Mouse (Mus musculus): ENCODE measurements at regions not wholly inside any gene's neighbourhood (a gene's known extent, or its start where the extent isn't known, plus 50 kb on each side); places are given as distances from the start of the nearest gene placed in this dataset.

GRCm38 (mm10) chr3:80051963-80052362 is 167.6 kb downstream of the Fam198b start:
- H3K9ac ChIP-seq (ENCODE audit: control insufficient read depth, low read depth, low read length, poor library complexity, severe bottlenecking), result no peak overlapping the region
- H3K4me3 ChIP-seq (ENCODE audit: control insufficient read depth in 1 of 2, insufficient read depth in 1 of 2, low read depth in 2 of 2, low read length in 2 of 2), result no peak overlapping the region
- H3K36me3 ChIP-seq (ENCODE audit: control insufficient read depth in 1 of 2, insufficient read depth in 2 of 2, low read length in 2 of 2), result peaks cover 0 to 23% of the 10 kb centered on the region in 2 experiments; a peak in 2 of 4 replicates
- 0 out of 2 replicates have a peak, but pooled peaks have one; percentile 21 for TF ChIP-seq USF1 (IDR thresholded peaks at IDR 0.05; ENCODE audit: low read depth, low read length)
- TF ChIP-seq MEF2A (IDR thresholded peaks at IDR 0.05; ENCODE audit: extremely low read depth, insufficient replicate concordance, low read depth, low read length, poor library complexity, severe bottlenecking), result no peak
- peak in 1 of 2 experiments; percentile 12; a peak in 1 of 4 replicates for TF ChIP-seq EP300 (IDR thresholded peaks at IDR 0.05; ENCODE audit: low read depth in 1 of 2, low read length in 2 of 2)
- no peak for TF ChIP-seq SIN3A (IDR thresholded peaks at IDR 0.05; ENCODE audit: low read length)
- 0 out of 2 replicates have a peak, but pooled peaks have one; percentile 3 for TF ChIP-seq SMC3 (IDR thresholded peaks at IDR 0.05; ENCODE audit: low read depth, low read length)
- no peak for TF ChIP-seq TCF12 (IDR thresholded peaks at IDR 0.05; ENCODE audit: low read depth, low read length)
- TF ChIP-seq ETS1 (IDR thresholded peaks at IDR 0.05; ENCODE audit: low read depth, low read length), result no peak
- TF ChIP-seq ZMIZ1 (IDR thresholded peaks at IDR 0.05; ENCODE audit: low read depth, low read length), result no peak
- 0 out of 2 replicates have a peak, but pooled peaks have one; percentile 14 for TF ChIP-seq ZNF384 (IDR thresholded peaks at IDR 0.05; ENCODE audit: low read depth, low read length)
- 0 out of 2 replicates have a peak, but pooled peaks have one; percentile 25 for TF ChIP-seq MAX (IDR thresholded peaks at IDR 0.05; ENCODE audit: low read length)
- TF ChIP-seq MAZ (IDR thresholded peaks at IDR 0.05; ENCODE audit: low read depth, low read length), result no peak
- H3K9me3 ChIP-seq (replicated peaks; ENCODE audit: insufficient read depth, low read length), result no peaks in the 10 kb centered on the region
- H3K79me2 ChIP-seq (ENCODE audit: control insufficient read depth, insufficient read depth, low read length, poor library complexity), result no peaks in the 10 kb centered on the region
- no peak overlapping the region for H3K27ac ChIP-seq (ENCODE audit: control insufficient read depth, low read depth, low read length)
- no peaks in the 10 kb centered on the region for H3K27me3 ChIP-seq (ENCODE audit: control insufficient read depth in 1 of 2, insufficient read depth in 2 of 2, low read length in 2 of 2)
- peaks cover 3 to 14% of the 10 kb centered on the region in 2 experiments for H3K4me1 ChIP-seq (ENCODE audit: control insufficient read depth in 1 of 2, insufficient read depth in 2 of 2, low read length in 2 of 2)
- DNase-seq (ENCODE audit: low read depth, low spot score), result peak; percentile 60

- peak; percentile 65 for DNase-seq (ENCODE audit: low read depth, low spot score)
- Histone ChIP-seq H3K79me2 (ENCODE audit: control insufficient read depth, insufficient read depth, low read length, poor library complexity) (no peaks in the 10 kb centered on the region), H3K27me3 (ENCODE audit: control insufficient read depth in 1 of 2, insufficient read depth in 2 of 2, low read length in 2 of 2) (no peaks in the 10 kb centered on the region), H3K4me3 (ENCODE audit: control insufficient read depth in 1 of 2, insufficient read depth in 1 of 2, low read depth in 2 of 2, low read length in 2 of 2) (no peak overlapping the region), H3K36me3 (ENCODE audit: control insufficient read depth in 1 of 2, insufficient read depth in 2 of 2, low read length in 2 of 2) (peaks cover 0 to 23% of the 10 kb centered on the region in 2 experiments; a peak in 2 of 4 replicates), H3K9ac (ENCODE audit: control insufficient read depth, low read depth, low read length, poor library complexity, severe bottlenecking) (no peak overlapping the region), H3K9me3 (replicated peaks; ENCODE audit: insufficient read depth, low read length) (no peaks in the 10 kb centered on the region), H3K27ac (ENCODE audit: control insufficient read depth, low read depth, low read length) (peak overlapping the region; percentile 39; the same call in 1 of the 2 replicates), H3K4me1 (ENCODE audit: control insufficient read depth in 1 of 2, insufficient read depth in 2 of 2, low read length in 2 of 2) (peaks cover 3 to 14% of the 10 kb centered on the region in 2 experiments)
- TF ChIP-seq ZKSCAN1 (IDR thresholded peaks at IDR 0.05; ENCODE audit: low read depth, low read length) (no peak), JUND (IDR thresholded peaks at IDR 0.05; ENCODE audit: low read depth, low read length) (peak; percentile 82; the same call in 1 of the 2 replicates), GATA1 (IDR thresholded peaks at IDR 0.05; ENCODE audit: low read depth, low read length) (peak; percentile 96), SIN3A (IDR thresholded peaks at IDR 0.05; ENCODE audit: low read length) (peak; percentile 40; the same call in 1 of the 2 replicates), TBP (IDR thresholded peaks at IDR 0.05; ENCODE audit: low read depth, low read length) (0 out of 2 replicates have a peak, but pooled peaks have one; percentile 13), ZMIZ1 (IDR thresholded peaks at IDR 0.05; ENCODE audit: low read depth, low read length) (no peak), MYB (IDR thresholded peaks at IDR 0.05; ENCODE audit: low read depth, low read length) (peak; percentile 81), CTCF (IDR thresholded peaks at IDR 0.05 in 2 of 3, conservative IDR thresholded peaks at IDR 0.05 in 1 of 3; ENCODE audit: control insufficient read depth in 1 of 3, insufficient read depth in 1 of 3, low read depth in 2 of 3, low read length in 3 of 3, poor library complexity in 1 of 3, severe bottlenecking in 1 of 3) (no peak), TAL1 (IDR thresholded peaks at IDR 0.05; ENCODE audit: low read length) (no peak), TCF12 (IDR thresholded peaks at IDR 0.05; ENCODE audit: low read depth, low read length) (peak; percentile 73), EP300 (IDR thresholded peaks at IDR 0.05; ENCODE audit: low read depth in 1 of 2, low read length in 2 of 2) (peak; percentile 97 to 98), UBTF (IDR thresholded peaks at IDR 0.05; ENCODE audit: borderline replicate concordance, insufficient read depth, low read depth, low read length) (no peak), CHD2 (IDR thresholded peaks at IDR 0.05; ENCODE audit: low read length) (peak; percentile 40; the same call in 1 of the 2 replicates), ETS1 (IDR thresholded peaks at IDR 0.05; ENCODE audit: low read depth, low read length) (peak; percentile 83), RCOR1 (IDR thresholded peaks at IDR 0.05; ENCODE audit: low read depth, low read length) (peak; percentile 84)
Observed at GRCm38 (mm10) chr3:80052879-80053278, 168.5 kb downstream of the Fam198b start.

Data from MEL (cell line).